Mouse (Mus musculus): ENCODE results near the gene Akirin2. TPM values are rescaled to one million over a fixed set of nuclear protein-coding genes. Genes with fewer than 3 reads are reported as not detected.

Akirin2 gene
- 153 TPM for polyA plus RNA-seq (2014; fragmentation: Illumina TruSeq; extraction: RNeasy Lipid Tissue Mini Kit (QIAGEN cat#74804); ENCODE audit: low replicate concordance)

DNA sequence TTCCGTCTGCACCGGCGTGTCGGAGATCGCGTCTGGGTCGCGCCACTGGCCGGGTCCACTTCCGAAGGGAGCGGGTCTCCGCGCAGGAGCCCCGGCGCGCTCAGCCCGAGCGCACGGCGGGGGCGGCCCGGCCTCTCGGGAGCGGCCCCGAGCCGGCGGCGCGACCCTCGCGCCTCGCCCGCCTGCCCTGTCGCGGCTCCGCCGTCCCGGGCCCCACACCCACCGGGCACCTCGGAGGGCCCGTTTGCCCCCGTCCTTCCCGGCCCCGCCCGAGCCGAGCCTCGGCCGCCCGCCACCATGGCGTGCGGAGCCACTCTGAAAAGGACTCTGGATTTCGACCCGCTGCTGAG is at the start of gene Akirin2:
Akirin2 (plus strand) TSS at position 190 of the 350 bp plus-strand sequence.

DNA sequence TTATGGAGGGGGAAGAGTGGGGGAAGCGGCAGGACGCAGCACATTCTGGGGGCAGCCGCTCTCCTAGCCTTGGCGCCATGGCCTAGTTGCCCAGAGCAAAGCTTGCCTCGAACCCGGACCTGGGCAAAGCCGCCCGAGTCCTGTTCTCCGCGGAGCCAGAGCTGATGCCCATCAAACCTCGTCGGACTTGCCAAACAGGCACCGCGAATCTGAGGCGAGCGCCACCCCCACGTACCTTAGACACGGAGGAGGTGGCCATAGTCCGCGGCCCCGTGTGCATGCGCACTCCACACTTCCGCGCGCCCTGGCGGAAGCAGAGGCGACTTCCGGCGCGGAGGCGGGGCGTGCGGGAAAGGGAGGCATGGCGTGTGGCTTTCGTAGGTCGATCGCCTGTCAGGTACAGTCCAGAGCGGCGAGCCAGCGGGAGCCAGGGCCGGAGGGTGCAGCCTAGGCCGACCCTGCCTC is 63.9 kb downstream of the Akirin2 start, which contains the start of the genes Orc3 and Rars2:
Orc3 (minus strand) TSS at position 315 of the 465 bp plus-strand sequence.
Rars2 (plus strand) TSS at position 328 of the 465 bp plus-strand sequence.

Other genes with a start within 250 kb of the Akirin2 start
- 73.4 TPM for gene Orc3, start 64.0 kb downstream of the Akirin2 start, polyA plus RNA-seq (2014; fragmentation: Illumina TruSeq; extraction: RNeasy Lipid Tissue Mini Kit (QIAGEN cat#74804); ENCODE audit: low replicate concordance)
- gene Rars2, start 64.0 kb downstream of the Akirin2 start, polyA plus RNA-seq (2014; fragmentation: Illumina TruSeq; extraction: RNeasy Lipid Tissue Mini Kit (QIAGEN cat#74804); ENCODE audit: low replicate concordance), result 92.4 TPM
- 38.5 TPM for gene Slc35a1, start 136.5 kb downstream of the Akirin2 start, polyA plus RNA-seq (2014; fragmentation: Illumina TruSeq; extraction: RNeasy Lipid Tissue Mini Kit (QIAGEN cat#74804); ENCODE audit: low replicate concordance)
- not detected for gene Cfap206, start 179.3 kb downstream of the Akirin2 start, polyA plus RNA-seq (2014; fragmentation: Illumina TruSeq; extraction: RNeasy Lipid Tissue Mini Kit (QIAGEN cat#74804); ENCODE audit: low replicate concordance)
- not detected for gene Gm136, start 205.3 kb downstream of the Akirin2 start, polyA plus RNA-seq (2014; fragmentation: Illumina TruSeq; extraction: RNeasy Lipid Tissue Mini Kit (QIAGEN cat#74804); ENCODE audit: low replicate concordance)
- 119 TPM for gene Smim8, start 227.5 kb downstream of the Akirin2 start, polyA plus RNA-seq (2014; fragmentation: Illumina TruSeq; extraction: RNeasy Lipid Tissue Mini Kit (QIAGEN cat#74804); ENCODE audit: low replicate concordance)

All from small intestine, adult 10 weeks (tissue).